Mouse (Mus musculus): Measurements from ENCODE around the gene Chchd3. TPM values are rescaled to one million over a fixed set of nuclear protein-coding genes. Genes with fewer than 3 reads are reported as not detected.

The Chchd3 gene
- polyA plus RNA-seq, 1 experiment from 2014 or later = 134 TPM

- Histone ChIP-seq H3K4me1 (replicated peaks; ENCODE audit: control insufficient read depth, insufficient read depth, low read length) (no peaks in the 10 kb centered on the region), H3K9me3 (ENCODE audit: control insufficient read depth) (no peaks in the 10 kb centered on the region), H3K9ac (ENCODE audit: low read depth, low read length) (no peak overlapping the region), H3K4me2 (replicated peaks; ENCODE audit: low read depth) (no peak overlapping the region), H3K27ac (ENCODE audit: low read depth, low read length) (no peak overlapping the region), H3K4me3 (ENCODE audit: low read depth, low read length) (no peak overlapping the region), H3K27me3 (replicated peaks; ENCODE audit: control insufficient read depth, insufficient read depth, low read length) (no peaks in the 10 kb centered on the region), H3K36me3 (ENCODE audit: control insufficient read depth, insufficient read depth) (peaks cover 6% of the 10 kb centered on the region; the same call in 1 of the 2 replicates)
- no peak for ATAC-seq
- 77% methylated on average over 2 of the region's 2 CpGs for WGBS
- TF ChIP-seq CTCF (IDR thresholded peaks at IDR 0.05; ENCODE audit: low read depth) = no peak
Observed at GRCm38 (mm10) chr6:32872805-32873204, 187.3 kb downstream of the Chchd3 start.

GRCm38 (mm10) chr6:32850960-32851359 lies 209.1 kb downstream of the Chchd3 start:
- no peak overlapping the region for H3K27ac ChIP-seq (ENCODE audit: low read depth, low read length)
- H3K4me2 ChIP-seq (replicated peaks; ENCODE audit: low read depth) = no peak overlapping the region
- H3K36me3 ChIP-seq (ENCODE audit: control insufficient read depth, insufficient read depth) = peaks cover 6% of the 10 kb centered on the region; the same call in 1 of the 2 replicates
- WGBS = 93% methylated on average over 4 of the region's 4 CpGs
- H3K9ac ChIP-seq (ENCODE audit: low read depth, low read length) = no peak overlapping the region
- TF ChIP-seq CTCF (IDR thresholded peaks at IDR 0.05; ENCODE audit: low read depth) = no peak
- H3K4me1 ChIP-seq (replicated peaks; ENCODE audit: control insufficient read depth, insufficient read depth, low read length) = no peaks in the 10 kb centered on the region
- no peaks in the 10 kb centered on the region for H3K27me3 ChIP-seq (replicated peaks; ENCODE audit: control insufficient read depth, insufficient read depth, low read length)
- H3K9me3 ChIP-seq (ENCODE audit: control insufficient read depth) = no peaks in the 10 kb centered on the region
- ATAC-seq = no peak
- no peak overlapping the region for H3K4me3 ChIP-seq (ENCODE audit: low read depth, low read length)

- 88% methylated on average over 7 of the region's 7 CpGs for WGBS
- no peak for ATAC-seq
- no peaks in the 10 kb centered on the region for H3K27me3 ChIP-seq (replicated peaks; ENCODE audit: control insufficient read depth, insufficient read depth, low read length)
- H3K27ac ChIP-seq (ENCODE audit: low read depth, low read length) = no peak overlapping the region
- no peak overlapping the region for H3K9ac ChIP-seq (ENCODE audit: low read depth, low read length)
- no peaks in the 10 kb centered on the region for H3K9me3 ChIP-seq (ENCODE audit: control insufficient read depth)
- no peak for TF ChIP-seq CTCF (IDR thresholded peaks at IDR 0.05; ENCODE audit: low read depth)
- H3K4me1 ChIP-seq (replicated peaks; ENCODE audit: control insufficient read depth, insufficient read depth, low read length) = no peaks in the 10 kb centered on the region; the same call in 1 of the 2 replicates
- no peak overlapping the region for H3K4me2 ChIP-seq (replicated peaks; ENCODE audit: low read depth)
- H3K36me3 ChIP-seq (ENCODE audit: control insufficient read depth, insufficient read depth) = peaks cover 6% of the 10 kb centered on the region; the same call in 1 of the 2 replicates
- H3K4me3 ChIP-seq (ENCODE audit: low read depth, low read length) = no peak overlapping the region
Observed at GRCm38 (mm10) chr6:32848974-32849373, 211.1 kb downstream of the Chchd3 start.

- Histone ChIP-seq H3K4me1 (replicated peaks; ENCODE audit: control insufficient read depth, insufficient read depth, low read length) (no peaks in the 10 kb centered on the region; the same call in 1 of the 2 replicates), H3K36me3 (ENCODE audit: control insufficient read depth, insufficient read depth) (peaks cover 6% of the 10 kb centered on the region; the same call in 1 of the 2 replicates), H3K9me3 (ENCODE audit: control insufficient read depth) (no peaks in the 10 kb centered on the region), H3K9ac (ENCODE audit: low read depth, low read length) (no peak overlapping the region), H3K4me3 (ENCODE audit: low read depth, low read length) (no peak overlapping the region), H3K27ac (ENCODE audit: low read depth, low read length) (no peak overlapping the region), H3K4me2 (replicated peaks; ENCODE audit: low read depth) (no peak overlapping the region), H3K27me3 (replicated peaks; ENCODE audit: control insufficient read depth, insufficient read depth, low read length) (no peaks in the 10 kb centered on the region)
- ATAC-seq = no peak
- no peak for TF ChIP-seq CTCF (IDR thresholded peaks at IDR 0.05; ENCODE audit: low read depth)
- WGBS = 29% methylated on average over 1 of the region's 1 CpGs
Observed at GRCm38 (mm10) chr6:32845463-32845862, 214.6 kb downstream of the Chchd3 start.

GRCm38 (mm10) chr6:32837939-32838301 lies 222.1 kb downstream of the Chchd3 start:
- no peaks in the 10 kb centered on the region for H3K4me1 ChIP-seq (replicated peaks; ENCODE audit: control insufficient read depth, insufficient read depth, low read length)
- no peak overlapping the region for H3K27ac ChIP-seq (ENCODE audit: low read depth, low read length)
- no peak overlapping the region for H3K9ac ChIP-seq (ENCODE audit: low read depth, low read length)
- no peaks in the 10 kb centered on the region for H3K9me3 ChIP-seq (ENCODE audit: control insufficient read depth)
- WGBS = 91% methylated on average over 2 of the region's 2 CpGs
- H3K4me3 ChIP-seq (ENCODE audit: low read depth, low read length) = no peak overlapping the region
- no peak for TF ChIP-seq CTCF (IDR thresholded peaks at IDR 0.05; ENCODE audit: low read depth)
- H3K4me2 ChIP-seq (replicated peaks; ENCODE audit: low read depth) = no peak overlapping the region
- no peaks in the 10 kb centered on the region for H3K27me3 ChIP-seq (replicated peaks; ENCODE audit: control insufficient read depth, insufficient read depth, low read length)
- no peak for ATAC-seq
- H3K36me3 ChIP-seq (ENCODE audit: control insufficient read depth, insufficient read depth) = peaks cover 7% of the 10 kb centered on the region; the same call in 1 of the 2 replicates

GRCm38 (mm10) chr6:32837165-32837938 lies 222.7 kb downstream of the Chchd3 start:
- no peaks in the 10 kb centered on the region for H3K4me1 ChIP-seq (replicated peaks; ENCODE audit: control insufficient read depth, insufficient read depth, low read length)
- no peaks in the 10 kb centered on the region for H3K9me3 ChIP-seq (ENCODE audit: control insufficient read depth)
- no peak for ATAC-seq
- no peak overlapping the region for H3K9ac ChIP-seq (ENCODE audit: low read depth, low read length)
- no peaks in the 10 kb centered on the region for H3K27me3 ChIP-seq (replicated peaks; ENCODE audit: control insufficient read depth, insufficient read depth, low read length)
- H3K27ac ChIP-seq (ENCODE audit: low read depth, low read length) = no peak overlapping the region
- 87% methylated on average over 7 of the region's 7 CpGs for WGBS
- no peak overlapping the region for H3K4me2 ChIP-seq (replicated peaks; ENCODE audit: low read depth)
- TF ChIP-seq CTCF (IDR thresholded peaks at IDR 0.05; ENCODE audit: low read depth) = no peak
- no peak overlapping the region for H3K4me3 ChIP-seq (ENCODE audit: low read depth, low read length)
- H3K36me3 ChIP-seq (ENCODE audit: control insufficient read depth, insufficient read depth) = peaks cover 7% of the 10 kb centered on the region; the same call in 1 of the 2 replicates
